Mouse (Mus musculus) midbrain, postnatal 0 days (tissue): ENCODE data around the gene Olfr380. TPM values are rescaled to one million over a fixed set of nuclear protein-coding genes. Genes with fewer than 3 reads are reported as not detected.

Experiments
- ATAC-seq: fragments of 200-750 bp; cut with Nextera tagmentation; 2 replicates; pipeline ENCODE4 v1.8.0; 2017; ENCODE audit warnings: moderate number of reproducible peaks, mild to moderate bottlenecking, moderate TSS enrichment, moderate library complexity; ENCODE audit not compliant: low FRiP score
- DNase-seq: peaks from one replicate; pipeline ENCODE4 v3.0.0-alpha.2; 2015; ENCODE audit warnings: low spot score
- H3K27ac ChIP-seq: fragments of 300-500 bp; sonication (generic); 2 replicates; pipeline ENCODE4 v1.5.1; 2014; ENCODE audit warnings: low read depth, mild to moderate bottlenecking, low read length, mixed read lengths
- H3K27me3 ChIP-seq: fragments of 300-500 bp; sonication (generic); 2 replicates; pipeline ENCODE4 v1.6.1; 2014; ENCODE audit warnings: low read length, control low read depth, mixed read lengths; ENCODE audit not compliant: insufficient read depth
- H3K36me3 ChIP-seq: fragments of 300-500 bp; sonication (generic); 2 replicates; pipeline ENCODE4 v1.6.1; 2014; ENCODE audit warnings: low read length, control low read depth, mixed read lengths; ENCODE audit not compliant: insufficient read depth
- H3K4me1 ChIP-seq: fragments of 300-500 bp; sonication (generic); 2 replicates; pipeline ENCODE4 v1.6.1; 2014; ENCODE audit warnings: mild to moderate bottlenecking, control low read depth, antibody characterized with exemption, low read length, mixed read lengths; ENCODE audit not compliant: insufficient read depth
- H3K4me2 ChIP-seq: fragments of 300-500 bp; sonication (generic); 2 replicates; pipeline ENCODE4 v1.6.1; 2014; ENCODE audit warnings: low read depth, mild to moderate bottlenecking, low read length, mixed read lengths; ENCODE audit not compliant: poor library complexity, severe bottlenecking
- H3K4me3 ChIP-seq: fragments of 300-500 bp; sonication (generic); 2 replicates; pipeline ENCODE4 v1.5.1; 2014; ENCODE audit warnings: low read depth, mild to moderate bottlenecking, low read length, moderate library complexity
- H3K9ac ChIP-seq: fragments of 300-500 bp; sonication (generic); replicated peaks from 2 replicates; pipeline ENCODE4 v1.6.1; 2014; ENCODE audit warnings: mild to moderate bottlenecking, low read length, moderate library complexity, mixed read lengths; ENCODE audit not compliant: poor library complexity, severe bottlenecking
- H3K9me3 ChIP-seq: fragments of 300-500 bp; sonication (generic); 2 replicates; pipeline ENCODE4 v1.6.1; 2016; ENCODE audit warnings: low read length, control low read depth
- CTCF ChIP-seq: IDR thresholded peaks from 2 replicates; pipeline ENCODE4 v1.5.1; 2016; ENCODE audit warnings: antibody characterized with exemption, mild to moderate bottlenecking
- WGBS: fragments of 180-500 bp; shearing (Covaris S2); extraction: QIAGEN DNeasy Blood & Tissue Kit; methylation state at CpG from one replicate; pipeline ENCODE4 v1.1.7; 2014; 5-methylcytosine and 5-hydroxymethylcytosine counted together
- polyA plus RNA-seq: library from polyadenylated mRNA; unstranded; fragments of >200 nt; fragmentation: Nextera tagmentation; extraction: Ambion mirVana; gene quantifications from 2 replicates; pipeline ENCODE4 v1.2.1, GENCODE M21; 2015
- total RNA-seq: library from RNA; depleted of rRNA; stranded (reverse); fragments of >200 nt; gene quantifications from 2 replicates; pipeline ENCODE4 v1.2.3, GENCODE M21; 2014; rRNA removed

Gene Olfr380
- total RNA-seq (not detected in 2 replicates), polyA plus RNA-seq (not detected in 2 replicates)

DNA sequence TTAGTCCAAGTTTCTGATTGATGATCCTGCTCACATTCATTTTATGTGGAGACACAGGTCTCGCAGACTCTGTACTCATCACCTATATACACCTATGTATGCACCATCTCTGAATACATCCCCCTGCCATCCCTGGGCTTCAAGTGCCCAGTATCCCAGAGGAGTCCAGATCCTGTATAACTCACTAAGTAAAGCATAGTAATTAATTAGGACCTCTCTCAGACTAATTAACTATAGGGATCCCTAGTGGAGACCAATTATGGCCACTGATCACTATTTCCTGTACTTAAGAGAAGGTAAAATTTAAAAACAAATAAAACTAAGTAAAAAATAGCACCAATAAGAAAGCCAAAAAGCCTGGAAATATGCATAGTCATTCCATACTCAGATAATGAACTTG is at the start of gene Olfr380:
Gene Olfr380, minus strand, starts transcription at position 101 of the 400 bp plus-strand sequence.
- ATAC-seq (no peak), DNase-seq (no peak)
- no peak within 1 kb of the TSS for H3K27ac ChIP-seq
- no peak within 1 kb of the TSS for H3K9ac ChIP-seq
- H3K4me2 ChIP-seq, result no peak within 1 kb of the TSS
- no peaks in the 10 kb centered on the region for H3K27me3 ChIP-seq
- no peak for TF ChIP-seq CTCF
- H3K4me3 ChIP-seq, result no peak within 1 kb of the TSS
- H3K4me1 ChIP-seq, result no peaks in the 10 kb centered on the region
- H3K36me3 ChIP-seq, result no peaks in the 10 kb centered on the region
- WGBS, result 88% methylated on average over 1 of the region's 1 CpGs
- H3K9me3 ChIP-seq, result peaks cover under 1% of the 10 kb centered on the region; the same call in 1 of the 2 replicates

DNA sequence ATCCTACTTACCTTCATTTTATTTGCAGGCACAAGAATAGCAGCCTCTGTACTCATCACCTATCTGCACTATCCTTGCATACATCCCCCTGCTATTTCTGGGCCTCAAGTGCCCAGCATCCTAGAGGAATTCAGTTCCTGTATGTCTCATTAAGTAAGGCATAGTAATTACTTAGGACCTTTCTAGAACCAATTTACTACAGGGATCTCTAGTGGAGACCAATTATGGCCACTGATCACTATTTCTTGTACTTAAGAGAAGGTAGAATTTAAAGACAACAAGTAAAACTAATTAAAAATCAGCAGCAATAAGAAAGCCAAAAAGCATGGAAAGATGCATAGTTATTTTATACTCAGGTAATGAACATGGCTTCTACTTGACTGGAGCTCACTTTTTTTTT is 34.2 kb upstream of the Olfr380 start, which contains the start of gene Olfr381:
Gene Olfr381, minus strand, starts transcription at position 101 of the 400 bp plus-strand sequence.
- no peak for DNase-seq
- no peak within 1 kb of the TSS for H3K4me3 ChIP-seq
- no peak for TF ChIP-seq CTCF

DNA sequence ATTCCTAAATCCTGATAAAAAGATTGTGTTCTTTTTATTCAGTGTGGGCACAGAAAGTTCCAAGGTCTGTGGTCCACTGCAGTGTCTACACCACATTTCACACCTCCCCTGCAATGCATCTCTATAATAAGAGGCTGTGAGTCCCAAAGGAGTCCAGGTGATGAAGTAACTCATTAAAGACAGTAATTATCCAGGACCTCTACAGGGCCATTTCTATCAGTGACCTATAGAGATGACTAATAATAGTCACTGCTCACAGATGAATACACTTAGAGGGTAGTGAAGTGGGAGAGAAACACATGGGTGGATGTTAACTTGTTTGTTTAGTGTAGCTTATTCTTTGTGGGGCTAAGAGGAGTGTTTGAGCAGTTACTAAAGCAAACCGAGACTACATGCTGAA is 28.9 kb downstream of the Olfr380 start, which contains the start of gene Olfr378:
Gene Olfr378, minus strand, starts transcription at position 101 of the 400 bp plus-strand sequence.
- 98% methylated on average over 1 of the region's 1 CpGs for WGBS
- Histone ChIP-seq H3K4me1 (no peaks in the 10 kb centered on the region), H3K4me2 (no peak within 1 kb of the TSS), H3K27ac (no peak within 1 kb of the TSS), H3K27me3 (no peaks in the 10 kb centered on the region), H3K9me3 (peaks cover 11% of the 10 kb centered on the region), H3K4me3 (no peak within 1 kb of the TSS), H3K36me3 (no peaks in the 10 kb centered on the region), H3K9ac (no peak within 1 kb of the TSS)
- TF ChIP-seq CTCF, result no peak
- ATAC-seq (no peak), DNase-seq (no peak)

More for the DNA sequence above, 34.2 kb upstream of the Olfr380 start, which contains the start of gene Olfr381:
- H3K9ac ChIP-seq, result no peak within 1 kb of the TSS
- H3K27ac ChIP-seq, result no peak within 1 kb of the TSS
- no peaks in the 10 kb centered on the region for H3K4me1 ChIP-seq
- no peak within 1 kb of the TSS for H3K4me2 ChIP-seq
- ATAC-seq, result no peak
- H3K9me3 ChIP-seq, result no peaks in the 10 kb centered on the region
- H3K27me3 ChIP-seq, result no peaks in the 10 kb centered on the region
- H3K36me3 ChIP-seq, result no peaks in the 10 kb centered on the region

Other genes with a start within 250 kb of the Olfr380 start
- 0.33 and 0.42 TPM in 2 replicates for gene Trpv1, start 223.2 kb downstream of the Olfr380 start, total RNA-seq
- gene Trpv1, start 223.2 kb downstream of the Olfr380 start, polyA plus RNA-seq, result 0.31 and 0.47 TPM in 2 replicates
- 0.27 and 0.66 TPM in 2 replicates for gene Trpv3, start 190.1 kb downstream of the Olfr380 start, total RNA-seq
- 0.20 and 0.31 TPM in 2 replicates for gene Trpv3, start 190.1 kb downstream of the Olfr380 start, polyA plus RNA-seq
- 3.0 and 3.9 TPM in 2 replicates for gene Aspa, start 127.9 kb downstream of the Olfr380 start, total RNA-seq
- gene Aspa, start 127.9 kb downstream of the Olfr380 start, polyA plus RNA-seq, result 4.2 and 5.0 TPM in 2 replicates
- not detected in 2 replicates for gene Gm49340, start 127.8 kb downstream of the Olfr380 start, total RNA-seq
- gene Gm49340, start 127.8 kb downstream of the Olfr380 start, polyA plus RNA-seq, result not detected in 2 replicates
- gene Spata22, start 127.8 kb downstream of the Olfr380 start, total RNA-seq, result not detected in 2 replicates
- 0.16 and 0.31 TPM in 2 replicates for gene Spata22, start 127.8 kb downstream of the Olfr380 start, polyA plus RNA-seq
- gene Olfr20, start 106.7 kb downstream of the Olfr380 start, total RNA-seq, result not detected in 2 replicates
- not detected in 2 replicates for gene Olfr20, start 106.7 kb downstream of the Olfr380 start, polyA plus RNA-seq
- not detected in 2 replicates for gene Olfr376, start 86.3 kb downstream of the Olfr380 start, total RNA-seq
- not detected in 2 replicates for gene Olfr376, start 86.3 kb downstream of the Olfr380 start, polyA plus RNA-seq
- not detected in 2 replicates for gene Olfr1, start 57.9 kb downstream of the Olfr380 start, total RNA-seq
- gene Olfr1, start 57.9 kb downstream of the Olfr380 start, polyA plus RNA-seq, result not detected in 2 replicates
- not detected in 2 replicates for gene Olfr378, start 29.0 kb downstream of the Olfr380 start, total RNA-seq
- gene Olfr378, start 29.0 kb downstream of the Olfr380 start, polyA plus RNA-seq, result not detected in 2 replicates
- gene Olfr381, start 34.1 kb upstream of the Olfr380 start, total RNA-seq, result not detected in 2 replicates
- not detected in 2 replicates for gene Olfr381, start 34.1 kb upstream of the Olfr380 start, polyA plus RNA-seq
- gene Olfr382, start 59.7 kb upstream of the Olfr380 start, total RNA-seq, result not detected in 2 replicates
- not detected in 2 replicates for gene Olfr382, start 59.7 kb upstream of the Olfr380 start, polyA plus RNA-seq
- not detected in 2 replicates for gene Olfr385, start 135.5 kb upstream of the Olfr380 start, total RNA-seq
- not detected in 2 replicates for gene Olfr385, start 135.5 kb upstream of the Olfr380 start, polyA plus RNA-seq
- not detected in 2 replicates for gene Olfr384, start 141.1 kb upstream of the Olfr380 start, total RNA-seq
- not detected in 2 replicates for gene Olfr384, start 141.1 kb upstream of the Olfr380 start, polyA plus RNA-seq
- gene Zfp735, start 231.3 kb upstream of the Olfr380 start, total RNA-seq, result not detected in 2 replicates
- gene Zfp735, start 231.3 kb upstream of the Olfr380 start, polyA plus RNA-seq, result not detected in 2 replicates